Mouse (Mus musculus): ENCODE results near the gene N4bp2l1. TPM values are rescaled to one million over a fixed set of nuclear protein-coding genes. Genes with fewer than 3 reads are reported as not detected.

The N4bp2l1 gene
- polyA plus RNA-seq, 1 experiment from 2014 or later: 9.4 TPM

GRCm38 (mm10) chr5:150578613-150579171 lies 18.3 kb downstream of the N4bp2l1 start:
- 90% methylated on average over 6 of the region's 6 CpGs for WGBS
- H3K36me3 ChIP-seq: no peaks in the 10 kb centered on the region; the same call in 1 of the 2 replicates
- no peak overlapping the region for H3K9ac ChIP-seq (replicated peaks)
- H3K27ac ChIP-seq (replicated peaks): no peak overlapping the region
- H3K4me1 ChIP-seq: no peaks in the 10 kb centered on the region
- no peak for ATAC-seq (replicated peaks)
- H3K4me3 ChIP-seq: no peak overlapping the region
- H3K9me3 ChIP-seq: no peaks in the 10 kb centered on the region
- H3K27me3 ChIP-seq: no peaks in the 10 kb centered on the region
- H3K4me2 ChIP-seq (replicated peaks): no peak overlapping the region

DNA sequence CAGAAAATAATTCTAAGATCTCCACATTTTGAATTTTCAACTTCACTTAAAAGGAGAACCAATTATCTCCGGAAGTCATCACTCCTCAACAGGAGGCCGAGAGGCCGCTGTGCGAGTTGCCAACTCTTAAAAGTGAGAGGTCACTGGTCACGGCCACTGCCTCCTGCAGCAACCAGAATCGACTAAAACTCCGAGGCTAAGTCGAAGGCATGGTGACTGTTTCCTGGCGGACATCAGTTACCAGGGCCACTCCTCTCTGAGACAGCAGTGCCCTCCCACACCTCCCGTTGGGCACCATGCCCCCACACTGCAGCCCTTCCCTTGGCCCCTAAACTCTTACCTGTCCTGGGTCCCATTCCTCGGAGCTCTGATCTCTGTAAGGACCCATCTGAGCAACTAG lies 20.2 kb downstream of the N4bp2l1 start:
- ATAC-seq (replicated peaks): no peak
- 91% methylated on average over 11 of the region's 11 CpGs for WGBS
- H3K4me1 ChIP-seq: no peaks in the 10 kb centered on the region
- peaks cover 13% of the 10 kb centered on the region; the same call in 1 of the 2 replicates for H3K36me3 ChIP-seq
- no peaks in the 10 kb centered on the region for H3K27me3 ChIP-seq
- no peak overlapping the region for H3K9ac ChIP-seq (replicated peaks)
- H3K4me3 ChIP-seq: no peak overlapping the region
- H3K27ac ChIP-seq (replicated peaks): no peak overlapping the region
- no peaks in the 10 kb centered on the region for H3K9me3 ChIP-seq
- H3K4me2 ChIP-seq (replicated peaks): no peak overlapping the region

GRCm38 (mm10) chr5:150574885-150575284 lies 22.1 kb downstream of the N4bp2l1 start:
- Histone ChIP-seq H3K27ac (replicated peaks) (no peak overlapping the region), H3K36me3 (peaks cover 13% of the 10 kb centered on the region; the same call in 1 of the 2 replicates), H3K27me3 (no peaks in the 10 kb centered on the region), H3K9ac (replicated peaks) (no peak overlapping the region), H3K4me3 (no peak overlapping the region), H3K4me2 (replicated peaks) (no peak overlapping the region), H3K4me1 (no peaks in the 10 kb centered on the region), H3K9me3 (no peaks in the 10 kb centered on the region)
- WGBS: 75% methylated on average over 5 of the region's 5 CpGs
- no peak for ATAC-seq (replicated peaks)

- Histone ChIP-seq H3K4me3 (no peak overlapping the region), H3K9ac (replicated peaks) (no peak overlapping the region), H3K36me3 (peaks cover 14% of the 10 kb centered on the region; the same call in 1 of the 2 replicates), H3K9me3 (no peaks in the 10 kb centered on the region), H3K27me3 (no peaks in the 10 kb centered on the region), H3K27ac (replicated peaks) (no peak overlapping the region), H3K4me2 (replicated peaks) (no peak overlapping the region), H3K4me1 (no peaks in the 10 kb centered on the region)
- ATAC-seq (replicated peaks): no peak
- 96% methylated on average over 3 of the region's 3 CpGs for WGBS
Measured at GRCm38 (mm10) chr5:150574403-150574802, 22.6 kb downstream of the N4bp2l1 start.

- Histone ChIP-seq H3K9ac (replicated peaks) (no peak overlapping the region), H3K9me3 (no peaks in the 10 kb centered on the region), H3K4me2 (replicated peaks) (no peak overlapping the region), H3K4me3 (no peak overlapping the region), H3K27me3 (no peaks in the 10 kb centered on the region), H3K27ac (replicated peaks) (0 out of 2 replicates have a peak overlapping the region, but pooled peaks have one; percentile 12), H3K36me3 (peaks cover 22% of the 10 kb centered on the region), H3K4me1 (no peaks in the 10 kb centered on the region)
- peak; percentile 72 for ATAC-seq (replicated peaks)
- WGBS: 42% methylated on average over 11 of the region's 11 CpGs
Measured at GRCm38 (mm10) chr5:150570496-150571219, 26.3 kb downstream of the N4bp2l1 start.

DNA sequence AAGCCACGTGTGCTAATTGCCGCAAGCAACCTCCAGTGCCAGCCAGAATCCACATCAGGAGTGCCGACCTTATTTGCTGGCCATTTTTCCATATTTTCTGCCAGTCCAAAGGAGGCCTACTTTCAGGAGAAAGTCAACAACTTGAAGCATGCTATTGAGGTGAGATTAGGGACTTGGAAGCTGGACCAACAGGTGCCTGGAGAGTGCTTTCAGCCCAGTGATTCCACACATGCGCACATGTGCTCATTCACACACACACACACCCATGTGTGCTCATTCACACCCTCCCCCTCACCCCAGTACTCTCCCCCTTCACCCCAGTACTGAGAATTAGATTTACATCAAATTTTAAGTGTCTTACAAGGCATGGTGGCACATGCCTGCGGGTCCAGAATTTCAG lies 30.0 kb downstream of the N4bp2l1 start:
- Histone ChIP-seq H3K27me3 (no peaks in the 10 kb centered on the region), H3K9ac (replicated peaks) (no peak overlapping the region), H3K4me2 (replicated peaks) (no peak overlapping the region), H3K36me3 (peaks cover 9% of the 10 kb centered on the region), H3K4me1 (no peaks in the 10 kb centered on the region), H3K4me3 (no peak overlapping the region), H3K27ac (replicated peaks) (no peak overlapping the region), H3K9me3 (no peaks in the 10 kb centered on the region)
- ATAC-seq (replicated peaks): no peak
- 85% methylated on average over 5 of the region's 5 CpGs for WGBS

DNA sequence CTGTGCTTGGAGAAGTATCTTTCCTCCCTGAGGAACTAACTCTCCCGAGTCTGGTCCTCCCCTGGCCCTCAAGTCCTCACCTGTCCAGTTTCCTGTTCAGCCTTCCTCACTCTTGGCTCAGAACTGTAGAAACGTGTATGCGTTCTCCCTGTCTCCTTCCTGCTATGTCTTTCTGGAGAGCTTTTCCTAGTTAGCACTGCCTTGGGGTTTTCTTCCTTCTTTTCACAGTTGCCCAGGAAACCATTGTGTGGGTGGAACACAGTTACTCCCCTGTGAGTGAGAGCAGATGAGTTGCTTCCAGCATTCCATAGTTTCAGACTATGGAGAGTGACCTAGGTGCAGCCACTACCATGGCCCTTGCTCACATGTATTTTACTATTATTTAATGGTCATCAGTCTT lies 30.8 kb downstream of the N4bp2l1 start:
- Histone ChIP-seq H3K4me3 (no peak overlapping the region), H3K4me2 (replicated peaks) (no peak overlapping the region), H3K27ac (replicated peaks) (no peak overlapping the region), H3K27me3 (no peaks in the 10 kb centered on the region), H3K4me1 (no peaks in the 10 kb centered on the region), H3K36me3 (peaks cover 9% of the 10 kb centered on the region), H3K9ac (replicated peaks) (no peak overlapping the region), H3K9me3 (no peaks in the 10 kb centered on the region)
- no peak for ATAC-seq (replicated peaks)
- WGBS: 54% methylated on average over 3 of the region's 3 CpGs

DNA sequence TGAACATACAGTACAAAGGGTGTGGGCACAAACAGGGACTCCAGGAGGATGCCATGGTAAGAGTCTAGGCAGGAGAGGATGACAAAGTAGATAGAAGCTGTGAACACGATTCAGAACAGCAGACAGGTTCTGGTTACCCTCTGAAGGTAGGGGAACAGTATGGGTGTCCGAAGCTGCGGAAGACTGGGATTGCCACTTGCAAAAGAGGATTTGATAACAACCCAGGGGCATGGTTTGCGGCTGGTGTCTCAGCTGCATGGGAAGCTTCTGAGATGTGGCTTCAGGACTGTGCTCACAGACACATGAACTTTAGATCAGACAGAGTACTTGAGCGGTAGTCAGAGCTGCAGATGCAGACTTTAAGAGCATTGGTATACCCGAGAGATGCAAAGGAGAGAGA lies 32.6 kb downstream of the N4bp2l1 start:
- H3K4me1 ChIP-seq: no peaks in the 10 kb centered on the region
- H3K9me3 ChIP-seq: no peaks in the 10 kb centered on the region
- WGBS: 94% methylated on average over 6 of the region's 6 CpGs
- H3K36me3 ChIP-seq: peaks cover 14% of the 10 kb centered on the region
- H3K9ac ChIP-seq (replicated peaks): no peak overlapping the region
- no peak overlapping the region for H3K27ac ChIP-seq (replicated peaks)
- no peaks in the 10 kb centered on the region for H3K27me3 ChIP-seq
- H3K4me3 ChIP-seq: no peak overlapping the region
- ATAC-seq (replicated peaks): no peak
- no peak overlapping the region for H3K4me2 ChIP-seq (replicated peaks)

DNA sequence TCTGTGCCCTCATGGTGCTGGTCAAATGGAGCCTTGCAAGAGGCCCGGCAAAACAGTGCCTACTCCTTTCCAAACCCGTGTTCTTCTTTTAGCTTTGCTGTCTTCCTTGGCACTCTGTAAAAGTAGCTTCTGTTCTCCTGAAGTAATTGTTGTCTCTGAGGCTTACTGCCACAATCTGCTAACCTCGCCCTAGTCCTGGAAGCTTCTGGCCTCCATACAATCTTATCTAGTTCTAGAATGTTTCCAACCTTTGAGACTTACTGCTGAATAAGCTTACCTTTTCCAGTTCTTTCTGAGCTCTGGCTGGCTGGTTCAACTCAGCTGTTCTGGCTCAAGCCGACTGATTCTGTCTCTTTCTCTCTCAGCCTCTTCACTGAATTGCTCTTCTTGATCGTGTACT lies 35.2 kb downstream of the N4bp2l1 start:
- Histone ChIP-seq H3K9ac (replicated peaks) (no peak overlapping the region), H3K4me1 (no peaks in the 10 kb centered on the region), H3K4me2 (replicated peaks) (no peak overlapping the region), H3K36me3 (peaks cover 18% of the 10 kb centered on the region), H3K4me3 (no peak overlapping the region), H3K9me3 (no peaks in the 10 kb centered on the region), H3K27me3 (no peaks in the 10 kb centered on the region), H3K27ac (replicated peaks) (no peak overlapping the region)
- ATAC-seq (replicated peaks): no peak
- 89% methylated on average over 5 of the region's 5 CpGs for WGBS

DNA sequence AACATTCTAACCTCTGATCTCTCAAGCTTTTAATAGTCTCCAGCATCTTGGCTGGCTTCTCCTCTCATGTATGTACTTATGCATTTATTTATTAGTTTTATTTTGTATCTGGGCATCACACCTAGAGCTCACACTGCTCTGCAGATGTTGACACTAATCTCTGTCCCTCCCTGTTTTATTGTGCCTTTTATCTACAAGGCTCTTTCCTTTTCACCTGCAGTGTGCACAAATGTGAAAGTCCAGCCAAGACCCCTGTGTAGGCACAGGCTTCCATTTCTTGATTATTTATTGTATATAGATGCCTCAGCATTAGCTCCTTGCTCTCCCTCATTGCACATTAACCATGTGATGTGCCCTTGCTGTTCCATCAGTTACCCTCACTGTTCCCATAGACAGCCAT lies 35.6 kb downstream of the N4bp2l1 start:
- no peak overlapping the region for H3K27ac ChIP-seq (replicated peaks)
- no peak overlapping the region for H3K4me2 ChIP-seq (replicated peaks)
- no peak overlapping the region for H3K9ac ChIP-seq (replicated peaks)
- H3K36me3 ChIP-seq: peaks cover 18% of the 10 kb centered on the region
- H3K9me3 ChIP-seq: no peaks in the 10 kb centered on the region
- no peaks in the 10 kb centered on the region for H3K4me1 ChIP-seq
- no peaks in the 10 kb centered on the region for H3K27me3 ChIP-seq
- no peak overlapping the region for H3K4me3 ChIP-seq
- ATAC-seq (replicated peaks): no peak

DNA sequence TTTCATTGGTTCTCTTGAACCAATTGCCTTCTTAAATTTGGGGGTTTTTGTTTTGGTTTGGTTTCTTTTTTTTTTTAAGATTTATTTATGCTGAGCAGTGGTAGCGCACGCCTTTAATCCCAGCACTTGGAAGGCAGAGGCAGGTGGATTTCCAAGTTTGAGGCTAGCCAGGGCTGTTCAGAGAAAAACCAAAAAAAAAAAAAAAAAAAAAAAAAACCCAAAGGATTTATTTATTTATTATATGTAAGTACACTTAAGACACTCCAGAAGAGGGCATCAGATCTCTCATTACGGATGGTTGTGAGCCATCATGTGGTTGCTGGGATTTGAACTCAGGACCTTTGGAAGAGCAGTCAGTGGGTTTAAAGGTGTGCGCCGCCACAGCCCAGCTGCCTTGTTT lies 36.1 kb downstream of the N4bp2l1 start:
- no peak overlapping the region for H3K9ac ChIP-seq (replicated peaks)
- H3K27me3 ChIP-seq: no peaks in the 10 kb centered on the region
- no peaks in the 10 kb centered on the region for H3K4me1 ChIP-seq
- peaks cover 18% of the 10 kb centered on the region for H3K36me3 ChIP-seq
- WGBS: 95% methylated on average over 5 of the region's 5 CpGs
- H3K4me3 ChIP-seq: no peak overlapping the region
- H3K9me3 ChIP-seq: no peaks in the 10 kb centered on the region
- no peak for ATAC-seq (replicated peaks)
- no peak overlapping the region for H3K4me2 ChIP-seq (replicated peaks)
- no peak overlapping the region for H3K27ac ChIP-seq (replicated peaks)

- H3K27me3 ChIP-seq: no peaks in the 10 kb centered on the region
- H3K9ac ChIP-seq (replicated peaks): no peak overlapping the region
- H3K4me2 ChIP-seq (replicated peaks): no peak overlapping the region
- peaks cover 18% of the 10 kb centered on the region for H3K36me3 ChIP-seq
- 96% methylated on average over 6 of the region's 6 CpGs for WGBS
- no peaks in the 10 kb centered on the region for H3K4me1 ChIP-seq
- H3K9me3 ChIP-seq: no peaks in the 10 kb centered on the region
- H3K27ac ChIP-seq (replicated peaks): no peak overlapping the region
- ATAC-seq (replicated peaks): no peak
- no peak overlapping the region for H3K4me3 ChIP-seq
Measured at GRCm38 (mm10) chr5:150559519-150560103, 37.4 kb downstream of the N4bp2l1 start.
